Mouse (Mus musculus) stomach, postnatal 0 days (tissue): ENCODE results near the gene Spats1. TPM values are rescaled to one million over a fixed set of nuclear protein-coding genes. Genes with fewer than 3 reads are reported as not detected.

ENCODE experiments used
- ATAC-seq: fragments of 200-750 bp; cut with Nextera tagmentation; 2 replicates; pipeline ENCODE4 v1.8.0; 2017; ENCODE audit not compliant: low FRiP score, low TSS enrichment
- DNase-seq: peaks from one replicate; pipeline ENCODE4 v3.0.0-alpha.2; 2016; ENCODE audit warnings: low spot score
- H3K27ac ChIP-seq: fragments of 300-500 bp; sonication (generic); replicated peaks from 2 replicates; pipeline ENCODE4 v1.5.1; 2014; ENCODE audit warnings: mild to moderate bottlenecking, control low read depth
- H3K27me3 ChIP-seq: fragments of 300-500 bp; sonication (generic); 2 replicates; pipeline ENCODE4 v1.6.1; 2014; ENCODE audit warnings: low read length; ENCODE audit not compliant: control insufficient read depth, insufficient read depth
- H3K36me3 ChIP-seq: fragments of 300-500 bp; sonication (generic); 2 replicates; pipeline ENCODE4 v1.6.1; 2014; ENCODE audit warnings: low read length, mixed read lengths; ENCODE audit not compliant: control insufficient read depth, insufficient read depth
- H3K4me1 ChIP-seq: fragments of 300-500 bp; sonication (generic); replicated peaks from 2 replicates; pipeline ENCODE4 v1.6.1; 2014; ENCODE audit warnings: antibody characterized with exemption; ENCODE audit not compliant: control insufficient read depth, insufficient read depth
- H3K4me2 ChIP-seq: fragments of 300-500 bp; sonication (generic); replicated peaks from 2 replicates; pipeline ENCODE4 v1.6.1; 2014; ENCODE audit warnings: low read depth, mild to moderate bottlenecking, control low read depth, moderate library complexity
- H3K4me3 ChIP-seq: fragments of 300-500 bp; sonication (generic); 2 replicates; pipeline ENCODE4 v1.5.1; 2014; ENCODE audit warnings: low read depth, low read length, control low read depth
- H3K9ac ChIP-seq: fragments of 300-500 bp; sonication (generic); 2 replicates; pipeline ENCODE4 v1.6.1; 2014; ENCODE audit warnings: mild to moderate bottlenecking, low read length, control low read depth, mixed read lengths
- H3K9me3 ChIP-seq: fragments of 300-500 bp; sonication (generic); 2 replicates; pipeline ENCODE4 v1.6.1; 2016; ENCODE audit warnings: low read length; ENCODE audit not compliant: control insufficient read depth
- CTCF ChIP-seq: IDR thresholded peaks from 2 replicates; pipeline ENCODE4 v1.5.1; 2016; ENCODE audit warnings: antibody characterized with exemption, low read depth, mild to moderate bottlenecking, moderate library complexity
- EP300 ChIP-seq: optimal IDR thresholded peaks from 2 replicates; pipeline ENCODE3; 2016; ENCODE audit warnings: antibody characterized with exemption
- WGBS: fragments of 180-500 bp; shearing (Covaris S2); extraction: QIAGEN DNeasy Blood & Tissue Kit; methylation state at CpG from one replicate; pipeline ENCODE4 v1.1.7; 2014; 5-methylcytosine and 5-hydroxymethylcytosine counted together
- polyA plus RNA-seq: library from polyadenylated mRNA; unstranded; fragments of >200 nt; fragmentation: Nextera tagmentation; extraction: Ambion mirVana; gene quantifications from 2 replicates; pipeline ENCODE4 v1.2.1, GENCODE M21; 2015

Spats1 gene
- polyA plus RNA-seq: 0.24 and 0.25 TPM in 2 replicates

DNA sequence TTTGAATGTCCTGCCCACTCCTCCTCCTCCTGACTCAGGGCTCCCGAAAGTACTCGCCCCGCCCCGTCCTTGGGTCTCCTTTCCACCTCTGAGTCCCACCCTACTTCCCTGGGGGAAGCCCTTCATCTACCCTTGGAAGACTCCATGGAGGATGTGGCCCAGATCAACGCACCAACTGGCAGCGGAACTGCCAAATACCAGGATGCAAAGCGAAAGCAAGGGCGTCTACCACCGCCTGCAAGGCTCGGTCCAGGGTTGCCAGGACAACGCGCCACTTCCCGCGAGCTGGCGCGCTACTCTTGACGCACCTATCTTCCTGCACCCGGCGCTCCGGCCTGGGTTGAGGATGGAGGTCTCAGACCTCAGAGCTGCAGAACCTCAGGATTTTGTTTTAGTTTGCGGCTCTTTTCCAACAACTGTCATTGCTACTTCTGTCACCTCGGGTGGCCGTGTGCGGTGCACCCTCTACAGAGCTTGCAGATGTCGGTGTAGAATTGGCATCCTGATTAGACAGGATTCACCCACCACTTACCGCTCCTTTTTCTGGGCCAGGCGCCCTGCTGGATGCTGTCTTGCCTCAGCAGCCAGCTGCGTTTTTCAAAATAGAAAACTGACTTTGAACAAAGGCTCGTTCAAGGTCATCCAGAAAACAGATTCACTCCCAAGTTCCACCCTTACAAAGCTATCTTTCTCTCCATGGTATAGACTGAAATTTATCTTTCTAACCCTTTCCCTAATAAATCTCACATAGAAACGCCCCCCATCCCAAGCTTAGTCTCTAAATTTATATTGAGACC, at the start of gene Spats1:
Spats1 (minus strand) TSS at position 747 of the 797 bp plus-strand sequence.
- DNase-seq: peak; percentile 59
- Histone ChIP-seq H3K9me3 (no peaks in the 10 kb centered on the region), H3K4me3 (peak within 1 kb of the TSS; percentile 36), H3K4me2 (peak within 1 kb of the TSS; percentile 48), H3K27me3 (no peaks in the 10 kb centered on the region), H3K27ac (no peak within 1 kb of the TSS), H3K9ac (peak within 1 kb of the TSS; percentile 5; the same call in 1 of the 2 replicates), H3K4me1 (no peaks in the 10 kb centered on the region), H3K36me3 (no peaks in the 10 kb centered on the region)
- 6% methylated on average over 30 of the region's 30 CpGs for WGBS
- no peak for TF ChIP-seq EP300
- TF ChIP-seq CTCF: no peak
- ATAC-seq: peak; percentile 70

DNA sequence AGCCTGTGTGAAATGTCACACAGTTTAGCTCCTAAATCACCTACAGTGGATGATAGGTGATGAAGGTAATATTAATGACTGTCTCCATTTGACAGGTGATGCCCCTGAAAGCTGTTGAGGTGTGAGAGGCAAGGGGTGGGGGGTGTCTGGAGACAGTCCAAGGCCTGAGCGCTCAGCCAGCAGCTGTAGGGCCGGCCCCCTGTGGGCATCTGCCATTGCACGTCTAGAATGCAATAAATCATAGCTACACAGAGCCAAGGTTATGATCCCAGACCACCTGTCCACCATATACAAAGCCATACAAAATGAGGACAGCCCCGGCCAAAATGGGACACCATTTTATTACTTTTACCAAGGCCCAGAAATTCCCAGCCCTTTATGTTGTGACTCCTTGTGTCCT, 49.7 kb upstream of the Spats1 start:
- Histone ChIP-seq H3K27me3 (no peaks in the 10 kb centered on the region), H3K4me1 (no peaks in the 10 kb centered on the region), H3K9me3 (no peaks in the 10 kb centered on the region), H3K4me2 (no peak overlapping the region), H3K9ac (no peak overlapping the region), H3K27ac (no peak overlapping the region), H3K4me3 (no peak overlapping the region), H3K36me3 (no peaks in the 10 kb centered on the region)
- ATAC-seq: no peak
- TF ChIP-seq EP300: no peak
- TF ChIP-seq CTCF: no peak
- 64% methylated on average over 4 of the region's 4 CpGs for WGBS
- DNase-seq: no peak

DNA sequence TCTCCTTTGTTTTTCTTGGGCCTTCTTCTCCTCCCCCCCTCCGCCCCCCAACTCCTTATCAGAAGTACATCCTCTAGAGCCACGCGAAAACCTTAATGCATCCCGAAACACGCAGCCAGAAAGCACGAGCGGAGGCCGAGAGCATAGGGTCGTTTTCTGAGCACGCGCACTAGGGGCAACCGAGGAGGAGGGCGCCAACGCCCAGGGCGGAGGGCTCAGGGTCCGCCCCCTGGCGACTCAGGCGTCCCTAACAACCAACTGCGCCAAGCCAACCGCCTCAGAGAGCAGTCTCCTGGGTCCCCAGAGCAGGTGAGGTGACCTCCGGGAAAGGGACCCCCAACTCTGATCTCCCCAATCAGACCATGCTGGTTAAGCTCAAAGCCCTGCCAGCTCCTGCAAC, 48.0 kb upstream of the Spats1 start, which contains the start of gene Tcte1:
Tcte1 (plus strand) TSS at position 172 of the 400 bp plus-strand sequence.
- Histone ChIP-seq H3K9me3 (no peaks in the 10 kb centered on the region), H3K4me1 (no peaks in the 10 kb centered on the region), H3K27me3 (no peaks in the 10 kb centered on the region), H3K4me3 (peak within 1 kb of the TSS; percentile 18; the same call in 1 of the 2 replicates), H3K27ac (no peak within 1 kb of the TSS), H3K4me2 (peak within 1 kb of the TSS; percentile 44), H3K36me3 (no peaks in the 10 kb centered on the region), H3K9ac (no peak within 1 kb of the TSS)
- DNase-seq (peak; percentile 37), ATAC-seq (no peak)
- TF ChIP-seq CTCF: no peak
- WGBS: 2% methylated on average over 21 of the region's 21 CpGs

DNA sequence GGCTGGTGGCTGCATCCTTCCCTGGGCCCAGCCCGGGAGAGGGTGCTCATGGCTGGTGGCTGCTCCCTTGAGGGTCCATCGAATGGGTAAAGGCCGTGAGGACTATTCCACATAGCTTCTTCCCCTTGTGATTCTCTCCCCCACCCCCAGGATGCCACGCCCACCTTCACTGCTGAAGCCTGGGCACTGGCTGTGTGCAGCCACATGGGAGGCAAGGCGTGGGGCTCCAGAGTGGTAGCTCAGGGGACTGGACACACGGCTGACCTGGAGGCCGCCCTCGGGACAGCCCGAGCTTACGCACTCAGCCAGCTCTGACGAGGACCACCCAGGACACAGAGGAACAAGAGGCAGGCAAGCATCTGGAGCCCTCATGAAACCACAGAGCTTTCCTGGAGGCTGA, 44.9 kb upstream of the Spats1 start:
- TF ChIP-seq CTCF (no peak), EP300 (no peak)
- H3K9me3 ChIP-seq: no peaks in the 10 kb centered on the region
- H3K27me3 ChIP-seq: no peaks in the 10 kb centered on the region
- H3K27ac ChIP-seq: no peak overlapping the region
- WGBS: 82% methylated on average over 11 of the region's 11 CpGs
- no peak for ATAC-seq
- no peaks in the 10 kb centered on the region for H3K4me1 ChIP-seq
- DNase-seq: no peak
- no peak overlapping the region for H3K9ac ChIP-seq
- H3K36me3 ChIP-seq: no peaks in the 10 kb centered on the region
- no peak overlapping the region for H3K4me2 ChIP-seq
- H3K4me3 ChIP-seq: no peak overlapping the region

DNA sequence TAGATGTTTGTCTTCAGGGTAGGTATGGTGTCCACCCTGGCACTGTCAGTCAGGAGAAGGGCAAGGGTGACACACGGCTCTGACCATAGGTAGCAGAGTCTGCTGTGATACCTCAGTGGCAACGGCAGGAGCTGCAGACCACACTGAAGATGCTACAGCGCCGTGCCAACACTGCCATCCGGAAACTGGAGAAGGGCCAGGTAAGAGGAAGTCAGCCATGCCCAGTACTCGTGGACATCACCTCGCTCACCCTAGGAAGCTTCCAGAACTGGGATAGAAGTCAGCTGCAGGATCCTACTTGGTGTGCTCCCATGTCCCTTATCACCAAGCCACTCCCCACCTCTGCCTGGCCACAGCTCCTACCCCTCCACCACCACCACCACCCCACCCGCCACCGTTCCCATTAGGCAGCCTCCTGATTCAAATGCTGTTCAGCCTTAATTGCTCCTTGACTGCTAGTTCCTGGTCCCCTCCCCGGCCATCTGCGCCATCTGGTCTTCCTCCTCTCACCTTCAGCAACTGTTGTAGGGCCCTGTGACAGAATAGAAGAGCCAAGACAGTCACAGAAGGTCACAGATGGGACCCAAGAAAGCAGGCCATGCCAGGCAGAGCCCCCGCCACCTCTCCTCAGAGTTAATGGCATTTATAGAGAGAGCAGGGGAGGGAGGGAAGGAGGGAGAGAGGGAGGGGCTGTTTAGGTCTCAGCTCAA, 43.7 kb upstream of the Spats1 start:
- TF ChIP-seq CTCF (no peak), EP300 (no peak)
- DNase-seq (no peak), ATAC-seq (no peak)
- no peaks in the 10 kb centered on the region for H3K9me3 ChIP-seq
- H3K4me1 ChIP-seq: no peaks in the 10 kb centered on the region
- H3K27me3 ChIP-seq: no peaks in the 10 kb centered on the region
- H3K36me3 ChIP-seq: no peaks in the 10 kb centered on the region
- WGBS: 77% methylated on average over 12 of the region's 12 CpGs
- no peak overlapping the region for H3K9ac ChIP-seq
- no peak overlapping the region for H3K27ac ChIP-seq
- H3K4me3 ChIP-seq: no peak overlapping the region
- no peak overlapping the region for H3K4me2 ChIP-seq
